Mouse (Mus musculus) intestine, embryonic 16.5 days (tissue): ENCODE data around the gene Ralgds. TPM values are rescaled to one million over a fixed set of nuclear protein-coding genes. Genes with fewer than 3 reads are reported as not detected.

Experiments used
- ATAC-seq: fragments of 200-750 bp; cut with Nextera tagmentation; 2 replicates; pipeline ENCODE4 v1.8.0; 2017; ENCODE audit warnings: moderate TSS enrichment, moderate library complexity
- H3K27ac ChIP-seq: fragments of 300-500 bp; sonication (generic); 2 replicates; pipeline ENCODE4 v1.5.1; 2014; ENCODE audit warnings: mild to moderate bottlenecking, low read length
- H3K27me3 ChIP-seq: fragments of 300-500 bp; sonication (generic); replicated peaks from 2 replicates; pipeline ENCODE4 v1.6.1; 2014; ENCODE audit warnings: low read length, control low read depth, mixed read lengths; ENCODE audit not compliant: control insufficient read depth, insufficient read depth
- H3K36me3 ChIP-seq: fragments of 300-500 bp; sonication (generic); 2 replicates; pipeline ENCODE4 v1.6.1; 2014; ENCODE audit warnings: low read length, control low read depth; ENCODE audit not compliant: control insufficient read depth, insufficient read depth
- H3K4me1 ChIP-seq: fragments of 300-500 bp; sonication (generic); 2 replicates; pipeline ENCODE4 v1.6.1; 2014; ENCODE audit warnings: low read length, control low read depth, mixed read lengths; ENCODE audit not compliant: control insufficient read depth, insufficient read depth
- H3K4me2 ChIP-seq: fragments of 300-500 bp; sonication (generic); 2 replicates; pipeline ENCODE4 v1.6.1; 2014; ENCODE audit warnings: low read depth, low read length, control low read depth
- H3K4me3 ChIP-seq: fragments of 300-500 bp; sonication (generic); 2 replicates; pipeline ENCODE4 v1.5.1; 2014; ENCODE audit warnings: mild to moderate bottlenecking, low read length
- H3K9ac ChIP-seq: fragments of 300-500 bp; sonication (generic); 2 replicates; pipeline ENCODE4 v1.6.1; 2014; ENCODE audit warnings: low read depth, low read length
- H3K9me3 ChIP-seq: fragments of 300-500 bp; sonication (generic); 2 replicates; pipeline ENCODE4 v1.6.1; 2016; ENCODE audit warnings: low read length, control low read depth; ENCODE audit not compliant: control insufficient read depth
- WGBS: fragments of 180-500 bp; shearing (Covaris S2); extraction: QIAGEN DNeasy Blood & Tissue Kit; methylation state at CpG from one replicate; pipeline ENCODE4 v1.1.7; 2014; 5-methylcytosine and 5-hydroxymethylcytosine counted together
- polyA plus RNA-seq: library from polyadenylated mRNA; unstranded; fragments of >200 nt; fragmentation: Nextera tagmentation; extraction: Ambion mirVana; gene quantifications from 2 replicates; pipeline ENCODE4 v1.2.1, GENCODE M21; 2015

Ralgds gene
- polyA plus RNA-seq, 1 experiment from 2014 or later: 19.1 TPM

GRCm38 (mm10) chr2:28528354-28528730, 15.4 kb downstream of the Ralgds start:
- Histone ChIP-seq H3K36me3 (no peaks in the 10 kb centered on the region), H3K27me3 (no peaks in the 10 kb centered on the region), H3K9me3 (no peaks in the 10 kb centered on the region), H3K9ac (no peak overlapping the region), H3K4me2 (no peak overlapping the region), H3K4me3 (no peak overlapping the region), H3K4me1 (peaks cover 52% of the 10 kb centered on the region), H3K27ac (no peak overlapping the region)
- ATAC-seq: no peak
- WGBS: 88% methylated on average over 7 of the region's 7 CpGs

- Histone ChIP-seq H3K4me2 (no peak overlapping the region), H3K27ac (no peak overlapping the region), H3K4me1 (peaks cover 52% of the 10 kb centered on the region), H3K9ac (0 out of 2 replicates have a peak overlapping the region, but pooled peaks have one; percentile 10), H3K9me3 (no peaks in the 10 kb centered on the region), H3K36me3 (no peaks in the 10 kb centered on the region), H3K27me3 (no peaks in the 10 kb centered on the region), H3K4me3 (no peak overlapping the region)
- ATAC-seq: no peak
- 80% methylated on average over 4 of the region's 4 CpGs for WGBS
Observed at GRCm38 (mm10) chr2:28529856-28530255, 16.9 kb downstream of the Ralgds start.

GRCm38 (mm10) chr2:28530311-28530710, 17.4 kb downstream of the Ralgds start:
- H3K4me1 ChIP-seq: peaks cover 52% of the 10 kb centered on the region
- 57% methylated on average over 7 of the region's 7 CpGs for WGBS
- ATAC-seq: no peak
- no peaks in the 10 kb centered on the region for H3K9me3 ChIP-seq
- H3K4me2 ChIP-seq: no peak overlapping the region
- H3K9ac ChIP-seq: no peak overlapping the region
- no peaks in the 10 kb centered on the region for H3K27me3 ChIP-seq
- H3K36me3 ChIP-seq: no peaks in the 10 kb centered on the region
- H3K27ac ChIP-seq: no peak overlapping the region
- H3K4me3 ChIP-seq: no peak overlapping the region

DNA sequence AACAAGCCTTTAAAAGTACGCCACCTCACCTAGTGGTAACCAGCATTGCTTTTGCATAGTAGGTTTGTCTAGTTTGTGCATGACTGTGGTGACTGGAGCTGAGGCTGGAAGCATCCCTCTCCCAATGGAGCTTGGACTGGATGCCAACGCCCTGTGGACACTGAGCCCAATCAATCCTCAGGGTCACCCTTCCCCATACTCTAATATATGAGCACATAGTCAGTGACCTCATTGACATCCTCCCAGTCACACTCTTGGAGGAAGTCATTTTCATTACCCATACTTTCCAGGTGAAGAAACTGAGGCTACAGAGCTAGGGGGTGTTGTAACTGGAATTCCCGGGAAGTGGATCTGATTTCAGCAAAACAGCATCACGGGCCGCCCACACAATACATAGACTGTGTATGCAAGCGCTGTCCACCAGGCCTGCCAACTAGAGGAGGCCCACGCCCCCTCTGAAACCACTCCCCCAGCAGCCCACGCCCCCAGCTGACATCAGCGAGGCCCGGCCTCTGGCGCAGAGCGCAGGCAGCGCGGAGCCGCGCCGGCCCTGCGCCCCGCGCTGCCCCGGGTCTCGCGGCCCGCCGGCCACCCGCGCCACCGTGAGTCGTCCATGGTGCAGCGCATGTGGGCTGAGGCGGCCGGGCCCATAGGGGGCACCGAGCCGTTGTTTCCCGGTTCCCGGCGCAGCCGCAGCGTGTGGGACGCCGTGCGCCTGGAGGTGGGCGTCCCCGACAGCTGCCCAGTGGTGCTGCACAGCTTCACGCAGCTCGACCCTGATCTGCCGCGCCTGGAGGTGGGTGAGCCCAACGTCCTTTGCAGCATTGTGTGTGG, 20.2 kb downstream of the Ralgds start:
- ATAC-seq: peak; percentile 91
- WGBS: 3% methylated on average over 49 of the region's 49 CpGs

GRCm38 (mm10) chr2:28533901-28534435, 21.0 kb downstream of the Ralgds start:
- peak overlapping the region; percentile 76 for H3K4me3 ChIP-seq
- no peaks in the 10 kb centered on the region for H3K36me3 ChIP-seq
- ATAC-seq: no peak
- WGBS: 63% methylated on average over 7 of the region's 7 CpGs
- H3K9me3 ChIP-seq: no peaks in the 10 kb centered on the region
- H3K27ac ChIP-seq: peak overlapping the region; percentile 79
- peaks cover 72% of the 10 kb centered on the region for H3K4me1 ChIP-seq
- no peaks in the 10 kb centered on the region for H3K27me3 ChIP-seq
- H3K4me2 ChIP-seq: peak overlapping the region; percentile 83
- peak overlapping the region; percentile 79 for H3K9ac ChIP-seq

More for the DNA sequence above, 20.2 kb downstream of the Ralgds start:
- Histone ChIP-seq H3K4me1 (peaks cover 63% of the 10 kb centered on the region), H3K9me3 (no peaks in the 10 kb centered on the region), H3K27ac (peak overlapping the region; percentile 79), H3K4me2 (peak overlapping the region; percentile 83), H3K36me3 (no peaks in the 10 kb centered on the region), H3K9ac (peak overlapping the region; percentile 79), H3K4me3 (peak overlapping the region; percentile 76), H3K27me3 (no peaks in the 10 kb centered on the region)

DNA sequence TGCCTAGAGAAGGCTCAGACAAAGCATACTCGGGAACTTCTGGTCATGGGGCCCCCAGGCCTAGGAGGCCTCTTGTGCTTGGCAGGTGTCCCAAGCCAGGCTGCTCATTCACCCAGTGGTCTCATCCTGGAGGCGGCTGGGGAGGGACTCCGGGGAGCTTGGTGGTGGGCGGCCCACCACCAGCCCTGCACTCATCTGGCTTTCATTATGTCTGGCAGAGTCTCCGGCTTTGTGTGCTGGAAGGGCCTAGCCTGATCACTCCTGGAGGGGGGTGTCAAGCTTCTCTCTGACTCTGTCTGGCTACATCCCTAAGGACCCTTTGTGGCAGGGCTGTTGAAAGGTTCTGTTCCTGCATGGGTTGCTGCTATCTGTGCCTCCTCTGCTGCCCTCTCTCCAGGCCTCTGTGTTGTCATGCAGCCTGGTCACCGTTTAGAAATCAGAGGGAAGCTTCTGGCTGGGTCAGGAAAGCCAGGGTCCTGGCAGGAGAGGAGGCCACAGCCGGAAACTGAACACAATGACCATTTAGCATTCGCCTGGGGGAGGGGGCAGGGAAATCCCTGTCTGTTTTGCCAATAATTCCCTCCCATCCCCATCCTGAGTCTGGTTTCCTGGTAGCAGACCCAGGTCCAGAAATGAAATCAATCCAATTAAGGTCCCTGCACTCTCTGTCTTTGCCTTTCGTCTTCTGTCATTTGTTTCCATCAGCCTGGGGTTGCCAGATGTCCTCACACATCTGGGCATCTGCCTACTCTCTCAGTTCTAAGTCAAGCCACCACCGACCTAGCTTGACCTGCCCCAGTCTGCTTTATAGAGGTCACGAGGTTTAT, 21.7 kb downstream of the Ralgds start:
- peak; percentile 10; the same call in 1 of the 2 replicates for ATAC-seq
- H3K27me3 ChIP-seq: no peaks in the 10 kb centered on the region
- no peaks in the 10 kb centered on the region for H3K36me3 ChIP-seq
- peaks cover 77% of the 10 kb centered on the region for H3K4me1 ChIP-seq
- H3K9me3 ChIP-seq: no peaks in the 10 kb centered on the region
- peak overlapping the region; percentile 79 for H3K27ac ChIP-seq
- WGBS: 33% methylated on average over 11 of the region's 11 CpGs
- H3K4me3 ChIP-seq: peak overlapping the region; percentile 76
- H3K4me2 ChIP-seq: peak overlapping the region; percentile 83
- H3K9ac ChIP-seq: peak overlapping the region; percentile 79

DNA sequence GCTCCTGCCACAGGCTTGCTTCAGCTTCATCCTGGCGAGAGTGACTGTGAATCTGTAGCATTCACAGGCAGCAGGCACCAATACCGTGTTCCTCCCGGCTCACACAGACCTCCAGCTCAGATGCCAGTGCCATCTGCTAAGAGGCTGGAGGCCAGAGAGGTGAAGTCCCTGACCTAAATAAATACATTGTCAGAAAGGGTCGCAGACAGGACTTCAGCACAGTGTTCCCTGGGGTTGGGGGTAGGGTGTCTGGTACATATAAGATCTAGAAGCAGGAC, 22.3 kb downstream of the Ralgds start:
- H3K9ac ChIP-seq: peak overlapping the region; percentile 5; the same call in 1 of the 2 replicates
- peak overlapping the region; percentile 66 for H3K27ac ChIP-seq
- WGBS: 44% methylated on average over 4 of the region's 4 CpGs
- H3K4me1 ChIP-seq: peaks cover 79% of the 10 kb centered on the region
- peak overlapping the region; percentile 83; the same call in 1 of the 2 replicates for H3K4me2 ChIP-seq
- no peaks in the 10 kb centered on the region for H3K36me3 ChIP-seq
- ATAC-seq: no peak
- no peaks in the 10 kb centered on the region for H3K9me3 ChIP-seq
- H3K27me3 ChIP-seq: no peaks in the 10 kb centered on the region
- no peak overlapping the region; the same call in 1 of the 2 replicates for H3K4me3 ChIP-seq

GRCm38 (mm10) chr2:28535650-28536049, 22.7 kb downstream of the Ralgds start:
- peak overlapping the region; percentile 5; the same call in 1 of the 2 replicates for H3K9ac ChIP-seq
- no peaks in the 10 kb centered on the region for H3K36me3 ChIP-seq
- 58% methylated on average over 7 of the region's 7 CpGs for WGBS
- no peak overlapping the region for H3K4me3 ChIP-seq
- no peaks in the 10 kb centered on the region for H3K27me3 ChIP-seq
- 0 out of 2 replicates have a peak overlapping the region, but pooled peaks have one; percentile 14 for H3K4me2 ChIP-seq
- H3K4me1 ChIP-seq: peaks cover 84% of the 10 kb centered on the region
- H3K27ac ChIP-seq: peak overlapping the region; percentile 66
- H3K9me3 ChIP-seq: no peaks in the 10 kb centered on the region
- no peak for ATAC-seq

DNA sequence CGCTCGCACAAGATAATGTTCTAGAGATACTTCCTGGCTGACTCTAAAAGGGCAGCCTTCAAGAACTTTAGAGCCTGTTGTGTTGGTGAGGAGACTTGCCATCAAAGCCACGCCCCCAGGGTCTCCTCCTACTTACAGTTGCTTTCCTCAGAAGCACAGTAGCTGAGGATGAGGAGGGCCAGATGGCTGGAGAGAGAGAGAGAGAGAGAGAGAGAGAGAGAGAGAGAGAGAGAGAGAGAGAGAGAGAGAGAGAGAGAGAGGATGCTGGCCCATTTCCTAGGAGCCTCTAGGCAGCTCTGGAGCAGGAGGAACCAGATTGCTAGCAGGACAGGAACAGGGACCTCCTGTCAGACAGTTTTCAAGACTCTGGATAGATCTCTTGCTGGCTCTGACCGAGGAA, 23.2 kb downstream of the Ralgds start:
- H3K4me2 ChIP-seq: no peak overlapping the region
- H3K36me3 ChIP-seq: no peaks in the 10 kb centered on the region
- H3K9me3 ChIP-seq: no peaks in the 10 kb centered on the region
- H3K9ac ChIP-seq: peak overlapping the region; percentile 5; the same call in 1 of the 2 replicates
- 46% methylated on average over 4 of the region's 4 CpGs for WGBS
- H3K27ac ChIP-seq: peak overlapping the region; percentile 66
- peaks cover 87% of the 10 kb centered on the region for H3K4me1 ChIP-seq
- no peaks in the 10 kb centered on the region for H3K27me3 ChIP-seq
- no peak overlapping the region for H3K4me3 ChIP-seq
- no peak for ATAC-seq
